Mouse (Mus musculus): ENCODE results near the gene Numb.

GRCm38 (mm10) chr12:83763311-83764043 is 158.3 kb downstream of the Numb start, which contains the start of gene Papln:
- TF ChIP-seq POLR2A (IDR thresholded peaks at IDR 0.05; ENCODE audit: control insufficient read depth, extremely low read depth, insufficient read depth, low read length, poor library complexity) (no peak), CTCF (IDR thresholded peaks at IDR 0.05; ENCODE audit: borderline replicate concordance, control insufficient read depth, extremely low read depth, insufficient read depth, low read length, poor library complexity) (0 out of 2 replicates have a peak, but pooled peaks have one; percentile 22)
